Mouse (Mus musculus): ENCODE measurements around the gene G6pc. TPM values are rescaled to one million over a fixed set of nuclear protein-coding genes. Genes with fewer than 3 reads are reported as not detected.
"Not testable (repeated sequence)": the region's sequence is repeated elsewhere in the genome, so short reads cannot be mapped to it uniquely, and the experiment has no call there.

G6pc gene
- polyA plus RNA-seq, 1 experiment from 2014 or later, result not detected

DNA sequence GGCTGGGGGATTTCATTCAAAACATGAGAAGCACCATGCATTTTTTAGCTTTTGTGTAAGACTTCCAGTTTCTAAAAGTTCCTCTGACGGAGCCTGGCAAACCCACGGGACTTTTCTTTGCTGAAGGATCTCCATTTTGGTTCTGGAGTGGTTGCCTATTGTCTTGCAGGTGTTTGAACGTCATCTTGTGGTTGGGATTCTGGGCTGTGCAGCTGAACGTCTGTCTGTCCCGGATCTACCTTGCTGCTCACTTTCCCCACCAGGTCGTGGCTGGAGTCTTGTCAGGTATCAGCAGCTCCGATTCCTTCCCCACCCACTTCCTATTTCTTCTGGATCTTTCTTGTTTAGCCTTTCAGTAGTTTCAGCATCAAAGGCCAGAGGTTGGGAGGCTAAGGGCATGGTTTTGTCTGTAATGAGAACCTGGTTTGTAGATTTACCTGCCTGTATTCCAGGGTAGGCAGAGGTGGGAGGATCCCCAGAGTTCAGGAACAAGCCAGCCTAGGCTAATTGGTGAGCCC, 7.1 kb downstream of the G6pc start:
- no peaks in the 10 kb centered on the region for H3K36me3 ChIP-seq (ENCODE audit: control insufficient read depth, insufficient read depth, low read length)
- no peaks in the 10 kb centered on the region for H3K27me3 ChIP-seq (replicated peaks; ENCODE audit: control insufficient read depth, insufficient read depth, low read length)
- H3K9me3 ChIP-seq (ENCODE audit: control insufficient read depth, low read length), result no peaks in the 10 kb centered on the region
- WGBS, result 71% methylated on average over 7 of the region's 7 CpGs
- ATAC-seq, result no peak
- no peak overlapping the region for H3K4me2 ChIP-seq (ENCODE audit: low read length)
- H3K4me3 ChIP-seq (ENCODE audit: low read length), result no peak overlapping the region
- H3K4me1 ChIP-seq (ENCODE audit: control insufficient read depth, insufficient read depth, low read depth, low read length), result no peaks in the 10 kb centered on the region
- no peak overlapping the region for H3K9ac ChIP-seq (ENCODE audit: low read depth, low read length)
- no peak overlapping the region for H3K27ac ChIP-seq (ENCODE audit: low read depth, low read length)

DNA sequence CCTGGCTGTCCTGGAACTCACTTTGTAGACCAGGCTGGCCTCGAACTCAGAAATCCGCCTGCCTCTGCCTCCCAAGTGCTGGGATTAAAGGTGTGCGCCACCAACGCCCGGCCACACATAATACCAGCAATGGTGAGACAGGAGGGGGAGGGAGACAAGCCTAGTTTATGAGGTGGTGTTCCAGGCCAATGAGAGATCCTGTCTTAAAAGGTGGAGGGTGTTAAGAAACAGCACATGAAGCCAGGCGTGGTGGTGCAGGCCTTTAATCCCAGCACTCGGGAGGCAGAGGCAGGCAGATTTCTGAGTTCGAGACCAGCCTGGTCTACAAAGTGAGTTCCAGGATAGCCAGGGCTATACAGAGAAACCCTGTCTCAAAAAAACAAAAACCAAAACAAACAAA, 10.8 kb downstream of the G6pc start:
- 98% methylated on average over 8 of the region's 8 CpGs for WGBS
- not testable (repeated sequence) for H3K27ac ChIP-seq (ENCODE audit: low read depth, low read length)

GRCm38 (mm10) chr11:101378926-101379325, 11.6 kb downstream of the G6pc start:
- no peak for ATAC-seq
- no peak overlapping the region for H3K9ac ChIP-seq (ENCODE audit: low read depth, low read length)
- H3K4me1 ChIP-seq (ENCODE audit: control insufficient read depth, insufficient read depth, low read depth, low read length), result no peaks in the 10 kb centered on the region
- 87% methylated on average over 6 of the region's 6 CpGs for WGBS
- H3K4me3 ChIP-seq (ENCODE audit: low read length), result no peak overlapping the region
- no peaks in the 10 kb centered on the region for H3K27me3 ChIP-seq (replicated peaks; ENCODE audit: control insufficient read depth, insufficient read depth, low read length)
- no peak overlapping the region for H3K27ac ChIP-seq (ENCODE audit: low read depth, low read length)
- no peaks in the 10 kb centered on the region for H3K9me3 ChIP-seq (ENCODE audit: control insufficient read depth, low read length)
- no peaks in the 10 kb centered on the region for H3K36me3 ChIP-seq (ENCODE audit: control insufficient read depth, insufficient read depth, low read length)
- no peak overlapping the region for H3K4me2 ChIP-seq (ENCODE audit: low read length)

More for the DNA sequence above, 10.8 kb downstream of the G6pc start:
- H3K4me1 ChIP-seq (ENCODE audit: control insufficient read depth, insufficient read depth, low read depth, low read length); ATAC-seq; H3K36me3 ChIP-seq (ENCODE audit: control insufficient read depth, insufficient read depth, low read length); H3K4me2 ChIP-seq (ENCODE audit: low read length); H3K9me3 ChIP-seq (ENCODE audit: control insufficient read depth, low read length); H3K4me3 ChIP-seq (ENCODE audit: low read length); H3K27me3 ChIP-seq (replicated peaks; ENCODE audit: control insufficient read depth, insufficient read depth, low read length); H3K9ac ChIP-seq (ENCODE audit: low read depth, low read length): not testable (repeated sequence)

DNA sequence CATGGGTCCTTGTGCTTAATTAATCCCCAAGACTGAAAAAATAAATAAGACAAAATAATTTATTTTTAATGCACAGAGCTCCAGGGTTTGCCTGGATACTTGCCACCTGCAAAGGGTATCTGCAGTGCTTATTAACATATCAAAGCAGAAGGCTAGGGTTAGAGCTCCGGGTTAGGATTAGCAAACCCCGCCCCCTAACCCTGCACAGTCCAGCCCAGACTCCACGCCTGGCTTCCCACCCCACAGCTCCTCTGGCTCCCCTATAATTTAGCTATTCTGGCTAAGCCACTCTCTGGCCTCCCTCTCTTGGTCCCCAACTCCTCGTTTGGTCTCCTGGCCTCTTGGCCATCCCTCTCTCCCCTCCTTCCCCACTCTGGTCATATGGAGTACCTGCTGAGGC, 14.5 kb downstream of the G6pc start:
- Histone ChIP-seq H3K27ac (ENCODE audit: low read depth, low read length) (no peak overlapping the region), H3K9me3 (ENCODE audit: control insufficient read depth, low read length) (no peaks in the 10 kb centered on the region), H3K36me3 (ENCODE audit: control insufficient read depth, insufficient read depth, low read length) (no peaks in the 10 kb centered on the region), H3K27me3 (replicated peaks; ENCODE audit: control insufficient read depth, insufficient read depth, low read length) (no peaks in the 10 kb centered on the region), H3K4me3 (ENCODE audit: low read length) (no peak overlapping the region), H3K4me2 (ENCODE audit: low read length) (no peak overlapping the region), H3K9ac (ENCODE audit: low read depth, low read length) (no peak overlapping the region), H3K4me1 (ENCODE audit: control insufficient read depth, insufficient read depth, low read depth, low read length) (no peaks in the 10 kb centered on the region)
- ATAC-seq, result no peak
- WGBS, result 15% methylated on average over 4 of the region's 4 CpGs

DNA sequence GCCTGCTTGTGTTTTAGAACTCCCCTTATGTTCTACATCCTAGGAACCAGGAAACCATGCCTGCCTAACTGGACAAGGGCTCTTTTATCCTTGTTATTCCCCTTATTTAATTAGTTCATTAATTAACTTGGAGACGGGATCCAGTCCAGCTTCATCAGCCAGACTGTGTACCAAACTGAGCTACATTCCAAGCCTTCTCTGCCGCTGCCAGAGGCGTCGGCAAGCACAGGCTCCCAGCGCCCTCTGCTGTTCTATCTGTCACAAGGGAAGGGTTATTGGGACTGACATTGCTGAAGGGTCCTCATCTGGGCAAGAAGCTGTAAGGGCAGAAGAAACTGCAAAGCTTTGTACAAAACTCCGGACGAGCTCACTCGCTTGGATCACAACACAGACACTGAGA, 27.7 kb downstream of the G6pc start:
- peak; percentile 71 for ATAC-seq
- H3K4me1 ChIP-seq (ENCODE audit: control insufficient read depth, insufficient read depth, low read depth, low read length), result no peaks in the 10 kb centered on the region; the same call in 1 of the 2 replicates
- WGBS, result 4% methylated on average over 8 of the region's 8 CpGs

DNA sequence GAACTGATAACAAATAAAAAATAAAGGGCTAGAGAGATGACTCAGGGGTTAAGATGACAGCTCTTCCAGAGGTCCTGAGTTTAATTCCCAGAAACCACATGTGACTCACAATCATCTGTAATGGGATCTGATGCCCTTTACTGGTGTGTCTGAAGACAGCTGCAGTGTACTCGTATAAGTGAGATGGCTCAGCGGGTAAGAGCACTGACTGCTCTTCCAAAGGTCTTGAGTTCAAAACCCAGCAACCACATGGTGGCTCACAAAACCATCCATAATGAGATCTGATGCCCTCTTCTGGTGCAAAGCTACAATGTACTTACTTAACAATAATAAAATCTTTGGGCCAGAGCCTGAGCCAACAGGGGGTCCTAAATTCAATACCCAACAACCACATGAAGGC, 47.9 kb downstream of the G6pc start:
- no peak overlapping the region for H3K27ac ChIP-seq (ENCODE audit: low read depth, low read length)
- ATAC-seq, result no peak
- WGBS, result 89% methylated on average over 2 of the region's 2 CpGs

More for the DNA sequence above, 27.7 kb downstream of the G6pc start:
- Histone ChIP-seq H3K4me2 (ENCODE audit: low read length) (no peak overlapping the region), H3K9ac (ENCODE audit: low read depth, low read length) (no peak overlapping the region), H3K4me3 (ENCODE audit: low read length) (no peak overlapping the region), H3K27me3 (replicated peaks; ENCODE audit: control insufficient read depth, insufficient read depth, low read length) (no peaks in the 10 kb centered on the region), H3K36me3 (ENCODE audit: control insufficient read depth, insufficient read depth, low read length) (no peaks in the 10 kb centered on the region), H3K27ac (ENCODE audit: low read depth, low read length) (no peak overlapping the region), H3K9me3 (ENCODE audit: control insufficient read depth, low read length) (no peaks in the 10 kb centered on the region)

GRCm38 (mm10) chr11:101416433-101417100, 49.2 kb downstream of the G6pc start:
- peak overlapping the region; percentile 92 for H3K9ac ChIP-seq (ENCODE audit: low read depth, low read length)
- ATAC-seq, result peak; percentile 62
- 2% methylated on average over 11 of the region's 11 CpGs for WGBS
- no peaks in the 10 kb centered on the region for H3K9me3 ChIP-seq (ENCODE audit: control insufficient read depth, low read length)
- H3K4me1 ChIP-seq (ENCODE audit: control insufficient read depth, insufficient read depth, low read depth, low read length), result peaks cover 7% of the 10 kb centered on the region
- H3K27me3 ChIP-seq (replicated peaks; ENCODE audit: control insufficient read depth, insufficient read depth, low read length), result no peaks in the 10 kb centered on the region
- H3K27ac ChIP-seq (ENCODE audit: low read depth, low read length), result peak overlapping the region; percentile 84
- peak overlapping the region; percentile 90 for H3K4me3 ChIP-seq (ENCODE audit: low read length)
- H3K4me2 ChIP-seq (ENCODE audit: low read length), result peak overlapping the region; percentile 86
- peaks cover 10% of the 10 kb centered on the region for H3K36me3 ChIP-seq (ENCODE audit: control insufficient read depth, insufficient read depth, low read length)

More for the DNA sequence above, 47.9 kb downstream of the G6pc start:
- H3K36me3 ChIP-seq (ENCODE audit: control insufficient read depth, insufficient read depth, low read length), result peaks cover 20% of the 10 kb centered on the region
- no peak overlapping the region for H3K4me3 ChIP-seq (ENCODE audit: low read length)
- H3K4me1 ChIP-seq (ENCODE audit: control insufficient read depth, insufficient read depth, low read depth, low read length), result peaks cover 7% of the 10 kb centered on the region
- no peak overlapping the region for H3K9ac ChIP-seq (ENCODE audit: low read depth, low read length)
- H3K27me3 ChIP-seq (replicated peaks; ENCODE audit: control insufficient read depth, insufficient read depth, low read length), result no peaks in the 10 kb centered on the region
- H3K9me3 ChIP-seq (ENCODE audit: control insufficient read depth, low read length), result no peaks in the 10 kb centered on the region
- no peak overlapping the region for H3K4me2 ChIP-seq (ENCODE audit: low read length)

GRCm38 (mm10) chr11:101417101-101417855, 49.9 kb downstream of the G6pc start, which contains the start of gene Aarsd1:
TSS of gene Aarsd1 (minus strand) at chr11:101417615.
- H3K27ac ChIP-seq (ENCODE audit: low read depth, low read length), result peak within 1 kb of the TSS; percentile 84
- H3K9me3 ChIP-seq (ENCODE audit: control insufficient read depth, low read length), result no peaks in the 10 kb centered on the region
- peak within 1 kb of the TSS; percentile 90 for H3K4me3 ChIP-seq (ENCODE audit: low read length)
- H3K4me1 ChIP-seq (ENCODE audit: control insufficient read depth, insufficient read depth, low read depth, low read length), result peaks cover 7% of the 10 kb centered on the region
- WGBS, result under 1% methylated on average over 43 of the region's 45 CpGs
- peak; percentile 81 for ATAC-seq
- H3K36me3 ChIP-seq (ENCODE audit: control insufficient read depth, insufficient read depth, low read length), result peaks cover 6% of the 10 kb centered on the region; the same call in 1 of the 2 replicates
- H3K9ac ChIP-seq (ENCODE audit: low read depth, low read length), result peak within 1 kb of the TSS; percentile 92
- H3K4me2 ChIP-seq (ENCODE audit: low read length), result peak within 1 kb of the TSS; percentile 86
- H3K27me3 ChIP-seq (replicated peaks; ENCODE audit: control insufficient read depth, insufficient read depth, low read length), result no peaks in the 10 kb centered on the region

- Histone ChIP-seq H3K9me3 (ENCODE audit: control insufficient read depth, low read length) (no peaks in the 10 kb centered on the region), H3K9ac (ENCODE audit: low read depth, low read length) (no peak overlapping the region), H3K36me3 (ENCODE audit: control insufficient read depth, insufficient read depth, low read length) (no peaks in the 10 kb centered on the region), H3K4me1 (ENCODE audit: control insufficient read depth, insufficient read depth, low read depth, low read length) (peaks cover 8% of the 10 kb centered on the region), H3K27me3 (replicated peaks; ENCODE audit: control insufficient read depth, insufficient read depth, low read length) (no peaks in the 10 kb centered on the region), H3K4me3 (ENCODE audit: low read length) (no peak overlapping the region), H3K4me2 (ENCODE audit: low read length) (no peak overlapping the region), H3K27ac (ENCODE audit: low read depth, low read length) (no peak overlapping the region)
- ATAC-seq, result no peak
- 53% methylated on average over 6 of the region's 6 CpGs for WGBS
Observed at GRCm38 (mm10) chr11:101418991-101419390, 51.6 kb downstream of the G6pc start.
